In the genomic region with DNA sequence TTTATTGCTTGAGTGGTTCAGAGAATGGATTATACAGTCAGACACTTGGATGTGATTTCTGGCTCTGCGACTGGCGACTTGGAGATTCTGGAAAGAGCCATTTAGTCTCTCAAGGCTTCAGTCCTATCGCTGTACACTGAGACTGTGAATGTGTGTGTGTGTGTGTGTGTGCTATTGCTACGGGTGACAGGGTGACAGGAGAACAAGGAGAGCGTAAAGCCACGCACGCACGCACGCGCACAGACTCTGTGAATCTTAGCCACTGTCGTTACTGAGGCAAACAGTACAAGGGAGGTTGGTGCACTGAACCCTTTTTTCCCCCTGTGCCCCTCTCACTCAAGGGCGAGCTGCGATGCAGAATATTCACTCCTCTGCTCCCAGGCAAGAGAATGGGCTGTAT, we compare ENCODE assay signal across 14 mouse cellular contexts. TPM values are rescaled to one million over a fixed set of nuclear protein-coding genes. Genes with fewer than 3 reads are reported as not detected.
DNase-seq lines count a peak whose midpoint lies in the region; ATAC-seq lines count a peak whose summit lies in the region.
"Had no signal": no experiment of that assay in that cellular context is flagged by ENCODE, and none has a peak within 500 bp of the region (broad histone marks: within the 10 kb centered on the region; RNA-seq: fewer than 3 reads in every experiment).

No protein-coding gene starts in this region.

- 52% methylated on average over 13 of the region's 13 CpGs for WGBS in neural tube, embryonic 13.5 days
- WGBS in neural tube, embryonic 15.5 days: 44% methylated on average over 13 of the region's 13 CpGs

- ATAC-seq in neural tube, embryonic 13.5 days (ENCODE audit: low read depth): no peak
- ATAC-seq in neural tube, embryonic 15.5 days (ENCODE audit: low FRiP score): no peak
- ATAC-seq: intestine, embryonic 16.5 days had no signal

- intact Hi-C loops in heart, postnatal 25 days (cut with DNase I): no loop called here

- no peak overlapping the region for H3K4me3 ChIP-seq in neural tube, embryonic 13.5 days
- H3K4me3 ChIP-seq in neural tube, embryonic 15.5 days (replicated peaks): no peak overlapping the region
- H3K4me3 ChIP-seq: limb, embryonic 13.5 days had no signal

- H3K4me1 ChIP-seq in neural tube, embryonic 13.5 days (replicated peaks): peaks cover 37% of the 10 kb centered on the region
- H3K4me1 ChIP-seq in neural tube, embryonic 15.5 days: peaks cover 38% of the 10 kb centered on the region

- peak overlapping the region; percentile 24; the same call in 1 of the 2 replicates for H3K27ac ChIP-seq in neural tube, embryonic 13.5 days (replicated peaks)
- peak overlapping the region; percentile 35 for H3K27ac ChIP-seq in neural tube, embryonic 15.5 days (replicated peaks)

- H3K27me3 ChIP-seq in neural tube, embryonic 13.5 days: no peaks in the 10 kb centered on the region
- H3K27me3 ChIP-seq in neural tube, embryonic 15.5 days (replicated peaks): no peaks in the 10 kb centered on the region
- H3K27me3 ChIP-seq: limb, embryonic 13.5 days had no signal

- peak; percentile 41 for DNase-seq in heart, adult 11 months
- no peak for DNase-seq in heart, postnatal 25 days (ENCODE audit: low spot score)
- no peak for DNase-seq in neural tube, embryonic 10.5 days (ENCODE audit: extremely low spot score, low spot score)
- DNase-seq in R1 (ENCODE audit: low read depth, low spot score): peak; percentile 51
- no peak for DNase-seq in c-Kit-positive CD71-positive TER-119-positive erythroid progenitor cells, embryonic 14.5 days (ENCODE audit: low spot score)
- DNase-seq in right cerebral cortex, adult 2 months (ENCODE audit: low spot score in 2 of 2): no peak
- DNase-seq: adrenal gland, postnatal 36 days; cerebellum, adult 2 months; layer of hippocampus, postnatal 36 days; lung, adult 2 months had no signal

- no peaks in the 10 kb centered on the region for H3K9me3 ChIP-seq in neural tube, embryonic 13.5 days
- H3K9me3 ChIP-seq in neural tube, embryonic 15.5 days (replicated peaks): no peaks in the 10 kb centered on the region
- H3K9me3 ChIP-seq: limb, embryonic 13.5 days had no signal

- no peak overlapping the region for H3K9ac ChIP-seq in neural tube, embryonic 13.5 days
- peak overlapping the region; percentile 20; the same call in 1 of the 2 replicates for H3K9ac ChIP-seq in neural tube, embryonic 15.5 days (replicated peaks)
- H3K9ac ChIP-seq: limb, embryonic 13.5 days had no signal

- no peaks in the 10 kb centered on the region for H3K36me3 ChIP-seq in neural tube, embryonic 13.5 days
- no peaks in the 10 kb centered on the region for H3K36me3 ChIP-seq in neural tube, embryonic 15.5 days
- H3K36me3 ChIP-seq: limb, embryonic 13.5 days had no signal

- H3K4me2 ChIP-seq in neural tube, embryonic 13.5 days: 0 out of 2 replicates have a peak overlapping the region, but pooled peaks have one; percentile 1
- H3K4me2 ChIP-seq in neural tube, embryonic 15.5 days: peak overlapping the region; percentile 29
- H3K4me2 ChIP-seq: limb, embryonic 13.5 days had no signal

RNA-seq across cellular contexts. Expression of gene Tnk2, which starts 1.4 kb away (rescaled TPM):
- 10 to 100 TPM; 20.9 to 24.7 TPM for total RNA-seq in heart, postnatal 25 days (2021)
- 20.0 and 21.4 TPM in 2 replicates for polyA plus RNA-seq in neural tube, embryonic 13.5 days (2015; fragmentation: Nextera tagmentation; extraction: Ambion mirVana)
- 20.0 and 23.2 TPM in 2 replicates for polyA plus RNA-seq in neural tube, embryonic 15.5 days (2015; fragmentation: Nextera tagmentation; extraction: Ambion mirVana)

RNA-seq across cellular contexts. Expression of gene Tfrc, which starts 33.6 kb away (rescaled TPM):
- 100 to 1,000 TPM; 168 to 194 TPM for total RNA-seq in heart, postnatal 25 days (2021)
- 36.0 and 37.9 TPM in 2 replicates for polyA plus RNA-seq in neural tube, embryonic 13.5 days (2015; fragmentation: Nextera tagmentation; extraction: Ambion mirVana)
- polyA plus RNA-seq in neural tube, embryonic 15.5 days (2015; fragmentation: Nextera tagmentation; extraction: Ambion mirVana): 32.7 and 33.1 TPM in 2 replicates

Comparison
In these comparisons a context has a peak if more than half of its experiments do, and no peak if none do; other contexts are left out.
1. DNase-seq: peak in heart, adult 11 months (single experiment) and R1 (single experiment); none in heart, postnatal 25 days (single experiment), neural tube, embryonic 10.5 days (single experiment), c-Kit-positive CD71-positive TER-119-positive erythroid progenitor cells, embryonic 14.5 days (single experiment) and right cerebral cortex, adult 2 months (0 of 2).